Mouse (Mus musculus): ENCODE measurements around the gene Tlnrd1.

GRCm38 (mm10) chr7:83901425-83901824 is 17.3 kb upstream of the Tlnrd1 start:
- no peak for TF ChIP-seq CTCF (IDR thresholded peaks at IDR 0.05; ENCODE audit: low read depth, low read length)
- no peak for TF ChIP-seq GATA1 (IDR thresholded peaks at IDR 0.05; ENCODE audit: borderline replicate concordance, low read length)
- TF ChIP-seq TAL1 (conservative IDR thresholded peaks at IDR 0.05; ENCODE audit: low read depth, low read length) = no peak
- TF ChIP-seq GATA2 (IDR thresholded peaks at IDR 0.05; ENCODE audit: borderline replicate concordance, low read depth, low read length) = no peak
- no peak for TF ChIP-seq POLR2AphosphoS5 (IDR thresholded peaks at IDR 0.05; ENCODE audit: insufficient replicate concordance, low read depth, low read length)

Data from G1E (cell line).